Comparison of ENCODE assay signal across 8 mouse cellular contexts in genomic region chr16:43540108-43540507, GRCm38 (mm10).
DNase-seq lines count a peak whose midpoint lies in the region; ATAC-seq and TF ChIP-seq lines count a peak whose summit lies in the region.

No protein-coding gene starts in this region.

- ATAC-seq in hindbrain, embryonic 16.5 days = peak; percentile 80
- ATAC-seq in hindbrain, embryonic 13.5 days (ENCODE audit: low FRiP score) = no peak
- no peak for ATAC-seq in intestine, postnatal 0 days

- H3K36me3 ChIP-seq in hindbrain, embryonic 16.5 days (ENCODE audit: control insufficient read depth, insufficient read depth, low read length) = no peaks in the 10 kb centered on the region
- H3K36me3 ChIP-seq in hindbrain, embryonic 13.5 days = no peaks in the 10 kb centered on the region
- H3K36me3 ChIP-seq in intestine, postnatal 0 days (ENCODE audit: control insufficient read depth, insufficient read depth) = no peaks in the 10 kb centered on the region

- DNase-seq in CD4-positive, CD25-positive, alpha-beta regulatory T cell, adult 2 months (ENCODE audit: low read depth, low spot score) = peak; percentile 73
- DNase-seq in telencephalon, adult 2 months (ENCODE audit: low read depth, low spot score) = peak; percentile 49
- no peak for DNase-seq in frontal cortex, postnatal 10 days (ENCODE audit: low spot score in 2 of 2)
- no peak for DNase-seq in ovary, postnatal 36 days (ENCODE audit: low spot score)

- TF ChIP-seq CTCF in bone marrow, adult 2 months (IDR thresholded peaks at IDR 0.05; ENCODE audit: control insufficient read depth, insufficient read depth, low read length) = peak; percentile 49
- peak; percentile 96 for TF ChIP-seq CTCF in intestine, postnatal 0 days (IDR thresholded peaks at IDR 0.05; ENCODE audit: low read depth)

- no peak overlapping the region for H3K27ac ChIP-seq in hindbrain, embryonic 16.5 days (ENCODE audit: low read depth, low read length)
- H3K27ac ChIP-seq in hindbrain, embryonic 13.5 days = no peak overlapping the region; the same call in 1 of the 2 replicates
- H3K27ac ChIP-seq in bone marrow, adult 2 months (ENCODE audit: control insufficient read depth, insufficient read depth, low read depth, low read length, poor library complexity) = no peak overlapping the region
- H3K27ac ChIP-seq in intestine, postnatal 0 days (ENCODE audit: low read depth, low read length) = no peak overlapping the region

- no peak overlapping the region for H3K4me2 ChIP-seq in hindbrain, embryonic 16.5 days (ENCODE audit: low read length)
- no peak overlapping the region for H3K4me2 ChIP-seq in hindbrain, embryonic 13.5 days
- H3K4me2 ChIP-seq in intestine, postnatal 0 days (replicated peaks; ENCODE audit: low read depth) = no peak overlapping the region

- H3K9ac ChIP-seq in hindbrain, embryonic 16.5 days (ENCODE audit: low read depth, low read length) = no peak overlapping the region
- H3K9ac ChIP-seq in hindbrain, embryonic 13.5 days = no peak overlapping the region
- H3K9ac ChIP-seq in intestine, postnatal 0 days (ENCODE audit: low read depth, low read length) = no peak overlapping the region

- TF ChIP-seq POLR2A in bone marrow, adult 2 months (IDR thresholded peaks at IDR 0.05; ENCODE audit: borderline replicate concordance, control insufficient read depth, low read depth, low read length) = no peak

- peaks cover 4% of the 10 kb centered on the region; the same call in 1 of the 2 replicates for H3K4me1 ChIP-seq in hindbrain, embryonic 16.5 days (ENCODE audit: control insufficient read depth, insufficient read depth, low read depth, low read length)
- peaks cover 14% of the 10 kb centered on the region for H3K4me1 ChIP-seq in hindbrain, embryonic 13.5 days (replicated peaks)
- H3K4me1 ChIP-seq in bone marrow, adult 2 months (ENCODE audit: control insufficient read depth, insufficient read depth, low read length) = no peaks in the 10 kb centered on the region
- H3K4me1 ChIP-seq in intestine, postnatal 0 days (replicated peaks; ENCODE audit: control insufficient read depth, insufficient read depth, low read length) = no peaks in the 10 kb centered on the region

- no peaks in the 10 kb centered on the region for H3K9me3 ChIP-seq in hindbrain, embryonic 16.5 days (ENCODE audit: control insufficient read depth, low read length)
- no peaks in the 10 kb centered on the region for H3K9me3 ChIP-seq in hindbrain, embryonic 13.5 days
- no peaks in the 10 kb centered on the region for H3K9me3 ChIP-seq in intestine, postnatal 0 days (ENCODE audit: control insufficient read depth)

- no peaks in the 10 kb centered on the region for H3K27me3 ChIP-seq in hindbrain, embryonic 16.5 days (replicated peaks; ENCODE audit: control insufficient read depth, insufficient read depth, low read length)
- no peaks in the 10 kb centered on the region for H3K27me3 ChIP-seq in hindbrain, embryonic 13.5 days
- H3K27me3 ChIP-seq in intestine, postnatal 0 days (replicated peaks; ENCODE audit: control insufficient read depth, insufficient read depth, low read length) = no peaks in the 10 kb centered on the region

- no peak overlapping the region for H3K4me3 ChIP-seq in hindbrain, embryonic 16.5 days (ENCODE audit: low read length)
- no peak overlapping the region for H3K4me3 ChIP-seq in hindbrain, embryonic 13.5 days
- no peak overlapping the region for H3K4me3 ChIP-seq in bone marrow, adult 2 months (replicated peaks; ENCODE audit: control insufficient read depth, low read depth, low read length)
- no peak overlapping the region for H3K4me3 ChIP-seq in intestine, postnatal 0 days (ENCODE audit: low read depth, low read length)

- WGBS in hindbrain, embryonic 16.5 days = 32% methylated on average over 3 of the region's 3 CpGs
- 29% methylated on average over 3 of the region's 3 CpGs for WGBS in hindbrain, embryonic 13.5 days
- WGBS in bone marrow, adult 2 months = 12% methylated on average over 3 of the region's 3 CpGs
- 31% methylated on average over 3 of the region's 3 CpGs for WGBS in intestine, postnatal 0 days

Comparison
In these comparisons a context has a peak if more than half of its experiments do, and no peak if none do; other contexts are left out.
1. DNase-seq: peak in CD4-positive, CD25-positive, alpha-beta regulatory T cell, adult 2 months (single experiment) and telencephalon, adult 2 months (single experiment); none in frontal cortex, postnatal 10 days (0 of 2) and ovary, postnatal 36 days (single experiment).